17 mouse cellular contexts compared by ENCODE assay signal in the genomic region with DNA sequence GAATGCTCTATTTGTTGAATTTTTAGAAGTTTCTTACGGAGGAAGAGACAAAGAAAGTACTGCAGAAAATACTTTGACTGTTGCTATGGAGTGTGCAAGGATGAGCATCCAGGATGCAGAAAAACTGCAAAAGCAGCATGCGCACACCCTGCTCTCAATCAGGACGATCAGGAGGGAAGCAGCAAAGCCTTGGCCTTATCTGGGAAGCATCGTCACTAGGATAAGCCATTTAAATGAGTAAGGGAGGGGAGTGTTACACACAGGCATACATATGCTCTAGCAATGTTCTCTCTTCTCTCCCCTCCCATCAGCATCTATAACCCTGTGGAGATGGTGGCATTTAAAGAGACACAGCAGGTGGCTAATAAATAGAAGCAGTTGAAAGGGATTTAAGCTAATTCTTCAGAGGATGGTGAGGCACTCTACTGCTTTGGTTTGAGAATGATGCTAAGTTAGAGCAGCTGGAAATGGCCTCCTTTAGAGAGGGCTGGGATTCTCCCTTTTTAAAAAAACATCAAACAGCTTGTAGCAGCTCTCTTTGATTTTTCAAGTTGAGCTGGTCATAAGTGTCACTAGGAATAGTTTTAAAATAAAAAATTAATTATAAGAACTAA.
A peak's percentile ranks its signal among the peaks of the same experiment; 100 is the strongest.
DNase-seq lines count a peak whose midpoint lies in the region; ATAC-seq and TF ChIP-seq lines count a peak whose summit lies in the region.
"Had no signal": no experiment of that assay in that cellular context is flagged by ENCODE, and none has a peak within 500 bp of the region (broad histone marks: within the 10 kb centered on the region; RNA-seq: fewer than 3 reads in every experiment).

No protein-coding gene starts in this region.

- H3K9ac ChIP-seq in neural tube, embryonic 11.5 days (ENCODE audit: low read length) = no peak overlapping the region
- H3K9ac ChIP-seq in forebrain, postnatal 0 days = no peak overlapping the region
- H3K9ac ChIP-seq in midbrain, embryonic 11.5 days (ENCODE audit: low read length) = no peak overlapping the region
- H3K9ac ChIP-seq in neural tube, embryonic 15.5 days (replicated peaks) = no peak overlapping the region
- H3K9ac ChIP-seq: embryonic facial prominence, embryonic 12.5 days; limb, embryonic 12.5 days; liver, postnatal 0 days had no signal

- H3K9me3 ChIP-seq in neural tube, embryonic 11.5 days (ENCODE audit: control insufficient read depth, low read length) = no peaks in the 10 kb centered on the region
- H3K9me3 ChIP-seq in forebrain, postnatal 0 days (ENCODE audit: low read length) = no peaks in the 10 kb centered on the region
- H3K9me3 ChIP-seq in midbrain, embryonic 11.5 days (ENCODE audit: control insufficient read depth, low read length) = no peaks in the 10 kb centered on the region
- H3K9me3 ChIP-seq in neural tube, embryonic 15.5 days (replicated peaks) = no peaks in the 10 kb centered on the region
- H3K9me3 ChIP-seq: embryonic facial prominence, embryonic 12.5 days; limb, embryonic 12.5 days had no signal

- H3K36me3 ChIP-seq in neural tube, embryonic 11.5 days (ENCODE audit: control insufficient read depth, insufficient read depth, low read length) = no peaks in the 10 kb centered on the region
- no peaks in the 10 kb centered on the region for H3K36me3 ChIP-seq in forebrain, postnatal 0 days (ENCODE audit: insufficient read depth)
- no peaks in the 10 kb centered on the region for H3K36me3 ChIP-seq in midbrain, embryonic 11.5 days (ENCODE audit: control insufficient read depth, insufficient read depth, low read length)
- no peaks in the 10 kb centered on the region for H3K36me3 ChIP-seq in neural tube, embryonic 15.5 days
- H3K36me3 ChIP-seq: embryonic facial prominence, embryonic 12.5 days; limb, embryonic 12.5 days had no signal

- H3K27ac ChIP-seq in neural tube, embryonic 11.5 days (ENCODE audit: low read depth, low read length) = no peak overlapping the region
- peak overlapping the region; percentile 73 for H3K27ac ChIP-seq in forebrain, postnatal 0 days (ENCODE audit: low read depth, low read length)
- H3K27ac ChIP-seq in midbrain, embryonic 11.5 days (ENCODE audit: low read depth, low read length) = no peak overlapping the region
- H3K27ac ChIP-seq in neural tube, embryonic 15.5 days (replicated peaks) = peak overlapping the region; percentile 51; the same call in 1 of the 2 replicates
- H3K27ac ChIP-seq: embryonic facial prominence, embryonic 12.5 days; limb, embryonic 12.5 days had no signal

- H3K4me3 ChIP-seq in neural tube, embryonic 11.5 days (ENCODE audit: low read depth, low read length) = no peak overlapping the region
- no peak overlapping the region for H3K4me3 ChIP-seq in forebrain, postnatal 0 days (ENCODE audit: low read depth, low read length)
- no peak overlapping the region for H3K4me3 ChIP-seq in midbrain, embryonic 11.5 days (ENCODE audit: low read depth, low read length)
- H3K4me3 ChIP-seq in neural tube, embryonic 15.5 days (replicated peaks) = no peak overlapping the region
- H3K4me3 ChIP-seq: embryonic facial prominence, embryonic 12.5 days; limb, embryonic 12.5 days had no signal

- no peaks in the 10 kb centered on the region for H3K27me3 ChIP-seq in neural tube, embryonic 11.5 days (ENCODE audit: control insufficient read depth, insufficient read depth, low read length)
- no peaks in the 10 kb centered on the region for H3K27me3 ChIP-seq in forebrain, postnatal 0 days (ENCODE audit: insufficient read depth, low read length)
- H3K27me3 ChIP-seq in midbrain, embryonic 11.5 days (ENCODE audit: control insufficient read depth, insufficient read depth, low read length) = no peaks in the 10 kb centered on the region
- H3K27me3 ChIP-seq in neural tube, embryonic 15.5 days (replicated peaks) = no peaks in the 10 kb centered on the region
- H3K27me3 ChIP-seq: embryonic facial prominence, embryonic 12.5 days; limb, embryonic 12.5 days had no signal

- WGBS in neural tube, embryonic 11.5 days = 30% methylated on average over 4 of the region's 4 CpGs
- 10% methylated on average over 4 of the region's 4 CpGs for WGBS in forebrain, postnatal 0 days
- WGBS in midbrain, embryonic 11.5 days = 22% methylated on average over 4 of the region's 4 CpGs
- 15% methylated on average over 4 of the region's 4 CpGs for WGBS in neural tube, embryonic 15.5 days

- no peak overlapping the region for H3K4me2 ChIP-seq in neural tube, embryonic 11.5 days (ENCODE audit: low read depth)
- peak overlapping the region; percentile 16; the same call in 1 of the 2 replicates for H3K4me2 ChIP-seq in forebrain, postnatal 0 days (ENCODE audit: low read depth)
- no peak overlapping the region; the same call in 1 of the 2 replicates for H3K4me2 ChIP-seq in midbrain, embryonic 11.5 days
- H3K4me2 ChIP-seq in neural tube, embryonic 15.5 days = no peak overlapping the region
- H3K4me2 ChIP-seq: embryonic facial prominence, embryonic 12.5 days; limb, embryonic 12.5 days had no signal

- no peaks in the 10 kb centered on the region for H3K4me1 ChIP-seq in neural tube, embryonic 11.5 days (ENCODE audit: control insufficient read depth, insufficient read depth, low read length)
- H3K4me1 ChIP-seq in forebrain, postnatal 0 days (ENCODE audit: insufficient read depth) = peaks cover 14% of the 10 kb centered on the region
- H3K4me1 ChIP-seq in midbrain, embryonic 11.5 days (ENCODE audit: control insufficient read depth, insufficient read depth, low read length) = peaks cover 7% of the 10 kb centered on the region; the same call in 1 of the 2 replicates
- peaks cover 27% of the 10 kb centered on the region for H3K4me1 ChIP-seq in neural tube, embryonic 15.5 days
- H3K4me1 ChIP-seq: embryonic facial prominence, embryonic 12.5 days had no signal

- ATAC-seq in neural tube, embryonic 11.5 days (ENCODE audit: insufficient read depth, low FRiP score, low TSS enrichment) = peak; percentile 52; the same call in 1 of the 2 replicates
- ATAC-seq in forebrain, postnatal 0 days = peak; percentile 91
- peak; percentile 90 for ATAC-seq in midbrain, embryonic 11.5 days (ENCODE audit: low FRiP score)
- ATAC-seq in neural tube, embryonic 15.5 days (ENCODE audit: low FRiP score) = peak; percentile 67
- ATAC-seq in megakaryocyte-erythroid progenitor cell, adult 5-6 weeks (replicated peaks; ENCODE audit: low FRiP score, low TSS enrichment, poor library complexity, severe bottlenecking) = no peak
- ATAC-seq: inflammation-experienced regulatory T-cells, adult 6 months; liver, postnatal 0 days had no signal

- DNase-seq in neural tube, embryonic 11.5 days (ENCODE audit: low spot score) = no peak
- DNase-seq in neural tube, embryonic 10.5 days (ENCODE audit: extremely low spot score, low spot score) = no peak
- DNase-seq in forebrain, postnatal 0 days = peak; percentile 68
- DNase-seq in midbrain, embryonic 11.5 days (ENCODE audit: low spot score, missing footprints) = peak; percentile 86
- DNase-seq in MN1 (ENCODE audit: low spot score) = no peak
- no peak for DNase-seq in adrenal gland, postnatal 14 days
- DNase-seq: adrenal gland, postnatal 25 days; B cell, adult 2 months; cerebellum, postnatal 36 days; kidney, postnatal 14 days; liver, postnatal 0 days; lung, postnatal 36 days had no signal

- TF ChIP-seq CTCF in forebrain, postnatal 0 days (IDR thresholded peaks at IDR 0.05; ENCODE audit: low read depth) = no peak

Comparison
In these comparisons a context has a peak if more than half of its experiments do, and no peak if none do; other contexts are left out.
1. H3K27ac ChIP-seq: peak in forebrain, postnatal 0 days (single experiment) and neural tube, embryonic 15.5 days (single experiment); none in neural tube, embryonic 11.5 days (single experiment) and midbrain, embryonic 11.5 days (single experiment).
2. DNase-seq: peak in forebrain, postnatal 0 days (single experiment) and midbrain, embryonic 11.5 days (single experiment); none in neural tube, embryonic 11.5 days (single experiment), neural tube, embryonic 10.5 days (single experiment), MN1 (single experiment) and adrenal gland, postnatal 14 days (single experiment).